Mouse (Mus musculus) cortical plate, adult 2 months (tissue): ENCODE results near the gene Jakmip3.

Source experiments
- CTCF ChIP-seq: fragments of 200-500 bp; IDR thresholded peaks from 2 replicates; pipeline ENCODE4 v1.5.1; 2011; ENCODE audit warnings: mild to moderate bottlenecking, control low read depth, low read length; ENCODE audit not compliant: insufficient read depth; ENCODE audit errors: extremely low read depth
- POLR2A ChIP-seq: fragments of 200-500 bp; IDR thresholded peaks from 2 replicates; pipeline ENCODE4 v1.6.1; 2011; ENCODE audit warnings: mild to moderate bottlenecking, low read length, control low read depth; ENCODE audit not compliant: insufficient read depth; ENCODE audit errors: extremely low read depth

- TF ChIP-seq POLR2A (no peak), CTCF (no peak)
Measured at GRCm38 (mm10) chr7:138989156-138989555, 48.6 kb downstream of the Jakmip3 start.
